Mouse (Mus musculus): ENCODE results near the gene Hcfc1. TPM values are rescaled to one million over a fixed set of nuclear protein-coding genes. Genes with fewer than 3 reads are reported as not detected.

Hcfc1 gene
- total RNA-seq, 2 experiments from 2014 or later, result 30.2 to 31.9 TPM

Other genes with a start within 250 kb of the Hcfc1 start
- gene Abcd1, start 249.8 kb downstream of the Hcfc1 start, total RNA-seq (2021), result 10 to 100 TPM; 18.7 to 21.2 TPM
- gene Plxnb3, start 209.3 kb downstream of the Hcfc1 start, total RNA-seq (2021), result under 1 TPM; 0.68 to 0.69 TPM
- gene Srpk3, start 192.0 kb downstream of the Hcfc1 start, total RNA-seq (2021), result 10 to 100 TPM; 34.1 to 35.2 TPM
- 100 to 1,000 TPM; 375 to 389 TPM for gene Idh3g, start 179.5 kb downstream of the Hcfc1 start, total RNA-seq (2021)
- gene Ssr4, start 179.3 kb downstream of the Hcfc1 start, total RNA-seq (2021), result 10 to 100 TPM; 70.2 to 76.6 TPM
- gene Pdzd4, start 141.4 kb downstream of the Hcfc1 start, total RNA-seq (2021), result 1 to 10 TPM in 1 of 2 experiments, under 1 TPM in 1; 0.66 to 1.0 TPM
- gene Avpr2, start 74.3 kb downstream of the Hcfc1 start, total RNA-seq (2021), result not detected
- gene L1cam, start 70.3 kb downstream of the Hcfc1 start, total RNA-seq (2021), result 1 to 10 TPM; 1.5 to 2.7 TPM
- under 1 TPM; 0.33 to 0.43 TPM for gene Arhgap4, start 44.5 kb downstream of the Hcfc1 start, total RNA-seq (2021)
- gene Naa10, start 44.4 kb downstream of the Hcfc1 start, total RNA-seq (2021), result 10 to 100 TPM; 50.2 to 56.5 TPM
- gene Renbp, start 35.5 kb downstream of the Hcfc1 start, total RNA-seq (2021), result 1 to 10 TPM; 1.6 to 2.0 TPM
- 10 to 100 TPM; 35.6 to 36.1 TPM for gene Irak1, start 57.6 kb upstream of the Hcfc1 start, total RNA-seq (2021)
- gene Opn1mw, start 161.1 kb upstream of the Hcfc1 start, total RNA-seq (2021), result not detected
- 10 to 100 TPM; 27.7 to 29.2 TPM for gene Mecp2, start 169.0 kb upstream of the Hcfc1 start, total RNA-seq (2021)
- gene Tex28, start 201.5 kb upstream of the Hcfc1 start, total RNA-seq (2021), result not detected
- gene Tktl1, start 210.9 kb upstream of the Hcfc1 start, total RNA-seq (2021), result not detected